Mouse (Mus musculus): ENCODE measurements around the gene Cdk8. TPM values are rescaled to one million over a fixed set of nuclear protein-coding genes. Genes with fewer than 3 reads are reported as not detected.

Cdk8 gene
- total RNA-seq, 2 experiments from 2014 or later = 56.0 to 57.1 TPM

DNA sequence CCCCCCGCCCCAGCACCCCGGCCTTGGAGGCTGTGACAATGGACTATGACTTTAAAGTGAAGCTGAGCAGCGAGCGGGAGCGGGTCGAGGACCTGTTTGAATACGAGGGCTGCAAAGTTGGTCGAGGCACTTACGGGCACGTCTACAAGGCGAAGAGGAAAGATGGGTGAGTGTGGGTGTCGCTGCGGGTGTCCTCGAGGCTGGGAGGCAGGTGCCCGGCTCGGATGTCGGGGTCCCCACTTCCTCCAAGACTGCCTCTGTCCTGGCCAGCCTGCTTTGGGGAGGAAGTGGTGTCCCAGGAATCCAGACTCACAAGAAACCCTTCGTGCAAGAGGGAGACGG, 596 bp downstream of the Cdk8 start:
- peak; percentile 39 for DNase-seq
- intact Hi-C loops (cut with DNase I) = loop anchor here (10.0 kb wide), 1 partner anchor 53 kb away; no protein-coding TSS in a partner anchor

DNA sequence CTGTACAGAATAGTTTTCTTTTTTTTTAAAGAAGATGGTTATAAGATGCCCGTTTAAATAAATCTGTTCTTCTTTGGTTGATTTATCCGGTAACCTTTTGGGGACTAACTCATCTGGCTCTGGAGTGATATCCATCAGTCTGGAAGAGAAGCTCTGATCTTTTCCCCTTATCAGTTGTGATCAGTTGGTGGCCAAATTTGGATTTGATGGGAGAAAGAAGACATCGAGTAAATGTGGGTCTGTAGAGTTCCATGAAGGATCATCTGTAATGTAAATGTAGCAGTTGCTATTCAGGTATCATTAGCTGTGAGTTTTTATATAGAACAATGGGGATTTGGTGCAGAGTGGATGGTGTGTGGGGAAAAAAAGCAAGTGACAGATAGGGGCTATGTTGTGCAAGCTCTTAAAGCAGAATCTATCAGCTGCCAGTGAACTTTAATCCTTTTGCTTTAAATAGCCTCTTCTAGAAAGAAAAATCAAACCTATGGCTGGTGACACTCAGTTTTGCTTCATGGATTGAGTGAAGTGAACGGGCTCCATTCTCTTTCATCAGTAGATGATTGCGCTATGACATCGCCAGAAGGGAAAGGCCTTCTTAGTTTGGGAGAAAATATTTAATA, 1.1 kb downstream of the Cdk8 start:
- intact Hi-C loops (cut with DNase I) = loop anchor here (10.0 kb wide), 1 partner anchor 53 kb away; no protein-coding TSS in a partner anchor
- no peak for DNase-seq

DNA sequence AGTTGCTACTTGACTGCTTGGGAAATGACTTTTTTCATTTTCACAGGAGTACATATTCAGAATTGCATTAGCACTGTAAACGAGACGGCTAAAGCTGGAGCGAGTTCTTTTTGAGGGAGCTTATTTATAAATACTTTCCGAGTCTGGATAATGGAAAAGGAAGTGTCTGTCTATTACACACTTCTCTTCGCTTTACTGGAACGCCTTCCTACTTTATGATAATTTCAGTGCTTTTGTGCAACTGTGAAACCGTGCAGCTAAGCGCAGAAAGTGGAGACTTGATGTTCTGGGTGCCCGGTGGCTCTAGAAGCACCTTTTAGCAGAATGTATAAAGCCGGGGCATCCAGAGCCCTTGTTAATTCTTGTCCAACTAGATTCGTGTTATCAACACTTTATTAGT, 1.8 kb downstream of the Cdk8 start:
- intact Hi-C loops (cut with DNase I) = loop anchor here (10.0 kb wide), 1 partner anchor 52 kb away; no protein-coding TSS in a partner anchor
- DNase-seq = no peak

DNA sequence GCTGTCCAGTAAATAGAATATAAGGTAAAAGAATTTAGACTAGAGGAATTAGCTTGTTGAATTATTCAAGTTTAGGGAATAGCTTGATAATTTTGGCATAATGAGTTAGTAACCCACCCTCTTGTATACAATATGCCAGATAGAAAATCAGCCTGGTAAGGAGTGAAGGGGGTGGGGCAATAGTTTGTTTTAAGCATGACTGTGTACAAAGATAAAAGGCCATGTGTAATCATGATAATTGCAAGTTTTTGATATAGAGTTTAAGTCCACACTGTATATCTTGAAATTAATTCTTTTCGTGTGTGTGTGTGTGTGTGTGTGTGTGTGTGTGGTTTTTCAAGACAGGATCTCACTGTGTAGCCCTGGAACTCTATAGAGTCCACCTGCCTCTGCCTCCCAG, 3.3 kb downstream of the Cdk8 start:
- DNase-seq = no peak
- intact Hi-C loops (cut with DNase I) = loop anchor here (10.0 kb wide), 1 partner anchor 50 kb away; no protein-coding TSS in a partner anchor

DNA sequence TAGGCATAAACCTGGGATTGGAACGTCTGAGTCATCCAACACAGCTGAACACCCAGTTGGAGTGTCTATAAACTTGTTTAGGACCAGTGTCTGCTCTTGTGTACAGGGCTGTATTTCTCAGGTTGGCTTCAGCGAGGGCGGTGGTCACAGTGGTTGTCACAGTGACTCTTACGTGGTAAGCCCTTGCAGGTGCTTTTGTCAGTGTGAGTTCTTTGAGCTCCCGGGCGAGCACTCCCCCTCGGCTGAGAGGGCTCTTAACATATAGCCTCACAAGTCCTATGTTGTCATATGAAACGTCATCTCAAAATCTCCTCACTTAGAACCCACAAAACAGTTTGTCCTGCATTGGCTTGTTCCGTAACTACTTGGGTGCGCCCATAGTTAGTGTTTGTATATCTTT, 7.2 kb downstream of the Cdk8 start:
- DNase-seq = no peak
- intact Hi-C loops (cut with DNase I) = loop anchor here (10.0 kb wide), 1 partner anchor 47 kb away; no protein-coding TSS in a partner anchor

DNA sequence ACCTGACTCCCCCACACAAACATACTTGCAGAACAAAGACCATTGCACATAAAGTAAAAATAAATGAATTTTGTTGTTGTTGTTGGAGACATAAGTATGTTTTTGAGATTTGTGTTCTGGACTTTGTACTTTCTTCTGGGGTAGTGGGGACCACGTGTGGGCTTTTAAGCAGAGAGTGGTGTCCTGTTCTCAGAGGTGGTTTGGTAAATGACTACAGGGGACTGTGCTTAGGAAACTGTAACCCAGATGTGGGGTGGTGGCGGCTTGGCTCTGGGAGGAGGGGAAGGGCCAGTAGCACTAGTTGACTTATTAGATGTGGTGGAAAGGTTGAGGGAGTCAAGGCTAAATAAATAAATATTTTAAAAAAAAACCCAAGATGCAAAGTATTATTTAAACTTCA, 9.7 kb downstream of the Cdk8 start:
- intact Hi-C loops (cut with DNase I) = no loop called here
- no peak for DNase-seq

DNA sequence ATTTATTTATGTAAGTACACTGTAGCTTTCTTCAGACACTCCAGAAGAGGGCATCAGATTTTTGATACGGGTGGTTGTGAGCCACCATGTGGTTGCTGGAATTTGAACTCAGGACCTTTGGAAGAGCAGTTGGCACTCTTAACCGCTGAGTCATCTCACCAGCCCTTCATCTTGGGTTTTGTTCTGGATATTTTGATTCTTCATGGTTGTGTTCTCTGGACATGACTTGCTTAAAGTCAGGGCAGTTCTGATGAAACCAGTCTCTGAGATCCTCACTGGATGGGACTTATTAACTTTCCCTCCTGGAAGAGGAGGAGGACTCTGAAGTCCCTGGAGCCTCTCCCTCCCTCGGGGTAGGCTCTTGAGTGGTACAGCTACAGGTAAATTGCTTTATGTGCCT, 10.2 kb downstream of the Cdk8 start:
- DNase-seq = no peak
- intact Hi-C loops (cut with DNase I) = no loop called here

DNA sequence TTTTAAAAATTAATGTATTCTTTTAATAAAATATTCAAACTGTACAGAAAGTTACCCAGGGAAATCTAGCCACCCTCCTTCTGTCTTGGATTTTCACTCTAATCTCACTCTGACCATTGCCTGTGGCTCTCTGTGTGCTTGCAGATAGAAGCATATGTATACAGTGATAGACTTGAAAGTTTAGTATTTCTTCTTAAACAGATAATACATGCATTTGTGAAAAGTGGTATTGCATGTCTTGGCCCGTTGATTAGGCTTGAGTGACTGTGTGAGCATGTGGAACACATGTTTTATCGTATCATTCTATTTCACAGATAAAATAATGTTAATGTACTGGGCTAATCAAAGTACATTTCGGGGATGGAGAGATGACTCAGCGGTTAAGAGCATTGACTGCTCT, 14.2 kb downstream of the Cdk8 start:
- intact Hi-C loops (cut with DNase I) = no loop called here
- DNase-seq = no peak

DNA sequence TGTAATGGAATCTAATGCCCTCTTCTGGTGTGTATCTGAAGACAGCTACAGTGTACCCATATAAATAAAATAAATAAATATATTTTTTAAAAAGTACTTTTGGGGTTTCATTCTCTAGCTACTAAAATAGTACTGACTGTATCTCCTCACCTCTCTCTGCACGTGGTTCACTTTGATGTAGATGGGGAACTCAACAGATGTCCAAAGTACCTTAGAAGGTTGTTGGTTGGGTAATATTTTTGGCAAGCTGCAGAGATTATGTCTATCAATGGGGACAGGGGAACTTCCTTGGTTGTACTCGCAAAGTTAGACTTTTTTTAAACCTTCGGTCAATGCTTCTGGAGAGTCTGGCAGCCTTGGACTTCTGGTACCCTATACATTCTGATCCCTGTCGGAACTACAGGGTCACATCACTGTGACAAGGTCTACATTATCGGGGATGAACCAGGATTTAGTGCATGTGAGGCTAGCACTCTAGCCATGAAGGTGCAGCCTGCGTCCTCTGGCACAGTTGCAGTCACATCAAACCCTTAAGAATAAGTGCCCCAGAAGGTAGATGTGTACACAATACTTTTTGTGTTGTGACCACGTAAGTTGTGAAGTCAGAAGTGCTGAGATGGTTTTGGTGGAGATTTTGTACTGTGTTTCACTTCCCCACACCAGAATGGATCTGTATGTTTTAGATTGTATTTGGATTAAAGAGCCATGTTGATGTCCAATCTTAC, 14.8 kb downstream of the Cdk8 start:
- DNase-seq = no peak
- intact Hi-C loops (cut with DNase I) = no loop called here

DNA sequence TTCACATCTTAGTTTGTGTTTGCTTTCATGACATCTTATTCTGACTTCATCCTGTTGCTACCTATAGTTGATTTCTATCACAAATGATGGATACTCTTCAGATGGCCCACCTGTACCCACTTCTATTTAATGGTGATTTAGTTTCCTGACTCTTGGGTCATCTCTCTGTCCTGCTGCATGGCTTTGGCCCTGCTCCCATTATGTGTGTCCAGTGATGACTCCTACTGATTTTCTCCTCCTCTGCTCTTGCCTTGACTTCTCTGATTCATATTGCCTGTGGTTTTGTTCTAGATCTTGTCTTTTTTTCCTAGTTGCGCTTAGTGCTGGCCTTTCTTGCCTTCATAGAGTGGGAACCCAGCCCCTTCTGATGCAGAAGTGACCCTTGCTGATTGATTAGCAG, 15.4 kb downstream of the Cdk8 start:
- intact Hi-C loops (cut with DNase I) = no loop called here

DNA sequence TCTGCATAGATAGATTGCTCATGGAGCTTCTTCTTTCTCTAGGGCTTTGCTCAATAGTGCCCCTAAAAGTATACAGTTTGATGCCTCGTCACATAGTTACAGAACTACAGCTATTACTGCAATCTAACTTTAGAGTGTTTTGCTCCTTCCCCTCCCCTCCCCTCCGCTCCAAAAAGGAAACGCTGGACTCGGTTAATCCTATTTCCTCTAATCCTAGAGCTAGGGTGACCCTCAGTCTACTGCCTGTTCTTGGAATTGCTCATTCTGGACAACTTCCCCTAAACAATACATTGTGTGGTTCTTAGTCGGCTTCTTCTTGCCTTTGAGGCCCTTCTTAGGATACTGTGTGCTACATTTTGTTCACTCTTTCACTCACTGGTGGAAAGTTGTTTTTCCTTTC, 16.7 kb downstream of the Cdk8 start:
- intact Hi-C loops (cut with DNase I) = no loop called here
- DNase-seq = no peak

More for the DNA sequence above, 15.4 kb downstream of the Cdk8 start:
- no peak for DNase-seq

DNA sequence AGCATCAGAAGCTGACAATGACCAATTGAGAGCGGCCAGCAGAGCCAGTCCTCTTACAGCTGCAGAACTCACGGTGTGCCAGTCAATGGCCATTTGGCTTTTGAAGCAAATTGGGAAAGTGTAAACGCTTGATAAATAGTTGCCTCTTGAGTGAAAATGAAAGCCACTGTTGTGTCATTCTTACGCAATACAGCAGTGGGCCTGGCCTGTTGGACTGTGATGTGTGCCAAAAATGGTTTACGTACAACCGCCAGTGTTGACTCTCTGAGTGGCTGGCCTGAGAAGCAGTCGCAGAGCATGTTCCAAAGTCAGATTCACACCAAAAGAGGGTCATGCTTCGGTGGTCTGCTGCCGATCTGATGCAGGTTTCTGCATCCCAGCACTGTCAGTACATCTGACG, 17.7 kb downstream of the Cdk8 start:
- DNase-seq = no peak
- intact Hi-C loops (cut with DNase I) = no loop called here

DNA sequence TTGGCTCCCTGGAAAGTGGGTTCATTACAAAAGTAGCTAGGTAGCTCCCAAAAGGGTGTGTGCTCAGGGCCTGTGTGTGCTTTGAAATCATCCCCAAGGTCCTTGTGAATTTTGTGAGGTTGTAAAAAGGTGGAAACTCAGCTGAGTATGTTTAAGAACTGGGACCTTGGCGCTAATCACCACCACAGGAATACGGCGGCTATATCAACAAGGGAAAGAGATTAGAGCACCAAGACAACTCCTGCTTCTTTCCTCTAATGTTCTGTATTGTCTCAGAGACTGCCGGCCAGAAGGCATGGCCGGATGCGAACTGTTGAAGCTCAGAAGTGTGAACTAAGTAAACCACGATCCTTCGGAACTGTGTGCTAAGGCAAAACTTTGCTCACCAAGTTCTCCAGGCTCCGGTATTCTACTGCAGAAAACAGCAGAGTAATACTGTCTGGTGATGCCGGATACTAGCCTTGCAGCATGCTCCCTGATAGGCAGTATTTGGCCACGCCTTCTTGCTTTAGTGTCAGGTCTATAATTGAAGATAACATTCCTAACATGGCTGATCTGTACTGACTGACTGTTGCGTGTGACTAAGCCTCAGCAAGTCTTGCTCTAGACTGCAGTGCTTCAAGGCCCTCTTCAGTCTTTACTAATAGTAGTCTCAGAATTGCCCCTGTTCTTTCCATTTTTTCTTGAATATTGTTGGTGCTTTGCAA, 19.5 kb downstream of the Cdk8 start:
- DNase-seq = no peak
- intact Hi-C loops (cut with DNase I) = no loop called here

DNA sequence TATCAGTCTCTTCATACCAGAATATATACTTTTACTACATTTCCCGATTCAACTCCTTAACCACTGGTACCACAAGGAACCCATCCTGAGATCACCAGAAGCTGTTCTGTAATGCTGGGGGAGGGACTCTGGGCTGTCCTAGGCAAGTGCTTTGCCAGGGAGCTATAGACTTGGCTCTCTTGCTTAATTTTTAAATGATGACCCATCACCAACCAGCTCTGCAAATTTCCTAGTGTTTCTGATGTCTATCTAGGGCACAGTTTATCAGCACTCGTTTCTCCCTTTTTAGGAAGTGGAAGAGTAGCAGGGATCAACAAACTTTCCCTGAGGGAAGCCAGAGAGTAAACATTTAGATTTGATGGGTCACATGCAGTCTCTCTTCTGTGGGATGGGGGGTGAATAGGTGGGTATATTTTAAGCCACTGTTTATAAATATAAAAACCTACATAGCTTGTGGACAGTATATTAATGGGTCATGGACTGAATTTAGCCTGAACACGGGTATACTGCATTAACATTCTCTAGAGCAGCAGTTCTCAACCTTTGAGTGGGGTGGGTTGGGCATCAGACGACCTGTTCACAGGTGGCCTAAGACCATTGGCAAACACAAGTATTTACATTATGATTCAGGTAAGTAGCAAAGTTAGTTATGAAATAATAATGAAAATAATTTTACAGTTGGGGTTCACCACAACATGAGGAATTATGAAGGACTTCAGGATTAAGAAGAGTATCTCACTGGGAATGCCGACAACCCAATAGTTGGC, 20.8 kb downstream of the Cdk8 start:
- no peak for DNase-seq
- intact Hi-C loops (cut with DNase I) = no loop called here

DNA sequence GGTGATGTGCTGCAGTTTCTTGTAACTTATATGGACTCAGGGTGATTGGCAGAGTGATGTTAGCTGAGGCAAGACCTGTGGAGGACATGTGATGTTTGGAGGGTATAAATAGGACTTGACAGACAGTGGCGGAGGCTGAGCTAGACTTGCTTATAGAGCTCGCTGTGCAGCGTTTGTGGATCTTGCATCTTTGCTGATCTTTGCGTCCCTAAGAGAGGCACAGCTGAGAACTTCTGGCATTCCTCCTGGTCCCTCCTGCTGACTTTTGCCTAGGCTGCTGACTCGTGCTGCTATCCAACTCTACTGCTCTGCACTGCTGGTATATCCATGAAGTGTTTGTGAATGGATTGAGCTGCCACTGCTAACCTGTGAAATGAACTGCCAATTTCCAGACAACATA, 22.6 kb downstream of the Cdk8 start:
- no peak for DNase-seq
- intact Hi-C loops (cut with DNase I) = no loop called here

DNA sequence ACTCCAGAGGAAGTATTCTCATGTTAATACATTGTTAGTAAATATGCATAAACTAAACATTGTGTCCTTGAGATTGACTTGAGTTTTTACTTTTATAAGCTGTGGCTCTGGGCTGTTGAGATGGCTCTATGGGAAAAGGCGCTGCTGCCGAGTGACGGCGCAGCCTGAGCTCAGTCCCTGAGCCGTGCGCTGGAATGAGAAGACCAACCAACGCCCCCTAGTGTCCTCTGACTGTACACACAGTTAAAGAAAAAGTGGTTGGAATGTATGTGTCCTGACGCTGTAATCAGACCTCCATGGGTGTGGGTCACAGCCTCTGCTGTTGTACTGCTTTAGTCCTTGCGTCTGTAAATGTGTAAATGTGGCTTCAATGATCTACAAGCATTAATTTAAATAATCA, 29.0 kb downstream of the Cdk8 start:
- DNase-seq = no peak
- intact Hi-C loops (cut with DNase I) = no loop called here

DNA sequence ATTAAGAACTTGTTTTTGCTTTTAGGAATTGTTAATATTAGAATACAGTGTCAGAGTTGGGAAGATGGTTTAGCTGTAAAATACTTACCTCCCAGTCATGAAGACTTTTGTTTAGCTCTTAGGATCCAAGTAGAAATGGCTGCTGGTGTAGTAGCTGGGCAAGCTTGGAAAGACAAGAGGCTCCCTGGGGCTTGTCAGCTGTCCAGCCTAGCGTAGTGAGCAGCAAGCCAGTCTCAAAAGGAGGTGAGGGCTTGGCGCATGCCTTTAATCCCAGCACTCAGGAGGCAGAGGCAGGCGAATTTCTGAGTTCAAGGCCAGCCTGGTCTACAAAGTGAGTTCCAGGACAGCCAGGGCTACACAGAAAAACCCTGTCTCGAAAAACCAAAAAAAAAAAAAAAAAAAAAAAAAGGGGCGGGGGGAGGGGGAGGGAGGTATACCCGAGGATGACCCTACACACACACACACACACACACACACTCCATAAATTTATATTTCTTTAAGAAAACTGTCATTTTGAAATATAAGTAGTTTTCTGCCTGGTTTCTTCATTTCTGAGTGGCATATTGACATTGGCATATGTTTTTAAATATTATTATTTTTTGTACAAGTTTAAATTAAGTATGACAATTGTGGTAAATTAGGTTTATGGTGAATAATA, 35.0 kb downstream of the Cdk8 start:
- no peak for DNase-seq

DNA sequence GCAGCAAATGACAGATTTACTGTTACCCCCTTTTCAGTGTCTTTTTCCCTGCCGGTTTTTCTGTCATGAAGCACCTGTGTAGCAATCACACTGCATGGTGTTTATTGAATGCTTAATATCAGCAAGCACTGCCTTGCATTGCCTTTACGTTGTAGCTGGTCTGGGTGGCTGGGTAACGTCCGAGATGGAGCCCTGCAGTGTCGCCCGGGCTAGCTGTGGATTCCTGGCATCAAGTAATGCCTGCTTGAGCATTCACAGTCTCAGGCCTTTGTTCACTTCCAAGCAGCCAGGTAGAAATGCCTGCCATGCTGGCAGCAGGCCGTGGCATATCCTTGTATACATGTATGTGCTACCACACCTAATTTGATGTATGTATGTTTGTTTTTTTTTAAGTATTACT, 36.7 kb downstream of the Cdk8 start:
- no peak for DNase-seq

More for the DNA sequence above, 35.0 kb downstream of the Cdk8 start:
- intact Hi-C loops (cut with DNase I) = no loop called here

DNA sequence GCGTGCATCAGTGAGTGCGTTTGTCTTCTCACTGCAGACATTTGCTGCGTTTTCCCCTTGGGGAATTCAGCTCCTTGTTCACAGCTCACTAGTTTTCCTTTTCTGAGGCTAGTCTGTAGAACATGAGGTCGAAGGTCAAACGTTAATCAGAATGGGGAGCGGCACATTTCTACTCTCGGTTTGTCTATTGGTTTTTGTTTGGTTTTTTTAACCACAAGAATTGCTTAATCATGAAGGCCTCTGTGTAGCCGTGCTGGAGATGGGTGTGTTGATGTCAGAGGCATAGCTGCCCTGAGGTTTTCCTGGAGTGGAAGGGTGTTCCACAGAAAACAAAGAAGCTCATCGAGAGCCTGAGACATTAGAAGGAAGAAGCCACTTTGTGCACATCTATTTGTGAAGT, 39.6 kb downstream of the Cdk8 start:
- intact Hi-C loops (cut with DNase I) = no loop called here

More for the DNA sequence above, 36.7 kb downstream of the Cdk8 start:
- intact Hi-C loops (cut with DNase I) = no loop called here

DNA sequence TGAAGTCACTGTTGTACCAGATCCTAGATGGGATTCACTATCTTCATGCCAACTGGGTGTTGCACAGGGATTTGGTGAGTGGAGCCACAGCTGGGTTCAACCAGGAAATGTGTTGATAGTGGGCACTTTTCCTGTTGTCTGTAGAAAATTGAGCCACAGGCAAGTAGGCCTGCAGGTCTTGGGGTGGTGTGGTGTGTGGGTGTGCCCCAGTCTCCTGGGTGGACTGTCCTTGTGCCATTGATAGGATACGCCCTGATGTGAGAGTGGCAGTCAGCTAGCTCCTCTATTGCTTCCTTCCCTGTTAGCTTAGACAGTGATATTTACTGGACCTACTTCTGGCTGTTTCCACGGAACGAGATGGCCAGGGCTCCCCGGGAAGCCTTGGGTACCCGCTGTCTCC, 40.6 kb downstream of the Cdk8 start:
- intact Hi-C loops (cut with DNase I) = no loop called here

More for the DNA sequence above, 39.6 kb downstream of the Cdk8 start:
- DNase-seq = no peak

DNA sequence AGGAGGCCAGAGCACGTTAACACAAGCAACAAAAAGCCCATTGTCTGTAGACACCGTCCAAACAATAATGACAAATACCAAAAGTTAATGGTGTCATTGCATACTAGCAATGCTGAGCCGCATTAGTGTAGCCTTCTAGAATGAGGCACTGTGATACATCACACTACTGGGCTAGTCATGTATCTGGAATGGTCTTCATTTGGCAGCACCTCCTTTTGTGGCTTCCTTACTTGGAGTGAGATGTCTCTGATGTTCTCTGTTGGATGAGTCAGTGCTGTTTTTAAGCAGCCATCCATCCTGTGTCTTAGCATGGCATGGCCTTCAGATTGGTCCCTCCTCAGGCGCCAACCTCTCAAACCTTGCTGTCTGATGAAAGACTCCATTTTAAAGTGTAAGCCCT, 42.1 kb downstream of the Cdk8 start:
- intact Hi-C loops (cut with DNase I) = no loop called here
- DNase-seq = no peak

More for the DNA sequence above, 40.6 kb downstream of the Cdk8 start:
- DNase-seq = no peak

Data from left cerebral cortex, postnatal 4 days (tissue).